Mouse (Mus musculus): Measurements from ENCODE around the gene Mycn.

Gene Mycn

DNA sequence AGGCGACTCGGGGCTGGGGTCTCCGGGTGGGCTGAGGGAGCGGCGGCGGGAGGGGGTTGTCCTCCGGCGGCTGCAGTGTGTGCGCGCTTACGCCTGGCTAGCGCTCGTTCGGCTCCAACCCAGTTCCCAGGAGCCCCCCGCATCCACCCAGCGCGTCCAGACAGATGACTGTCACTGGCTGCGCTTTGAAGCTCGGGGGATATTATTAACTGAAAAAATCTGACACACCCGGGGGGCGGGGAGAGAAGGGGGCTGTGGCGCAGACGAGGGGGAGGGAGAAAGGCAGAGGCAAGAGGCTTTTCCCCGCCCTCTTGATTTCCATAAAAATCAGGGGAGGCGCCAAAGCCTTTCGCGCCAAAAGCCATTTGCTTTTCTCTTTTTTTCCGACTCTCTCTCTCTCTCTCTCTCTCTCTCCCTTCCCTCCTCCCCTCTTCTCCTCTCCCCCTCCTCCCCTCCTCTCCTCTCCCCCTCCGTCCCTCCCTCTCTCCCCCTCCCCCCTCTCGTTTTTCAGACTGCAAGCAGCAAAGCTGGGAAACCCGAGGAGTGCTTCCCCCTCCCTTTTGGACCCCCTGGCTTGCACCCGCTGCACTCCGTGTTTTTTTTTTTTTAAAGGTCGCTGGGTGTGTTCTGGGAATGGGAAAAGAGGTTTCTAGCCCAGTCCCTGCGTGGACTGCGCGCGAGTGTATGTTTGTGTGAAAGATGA lies at the start of gene Mycn:
Mycn (minus strand) TSS at position 254 of the 703 bp plus-strand sequence.
- TF ChIP-seq GATA4 (IDR thresholded peaks at IDR 0.05; ENCODE audit: insufficient replicate concordance, low read length), result no peak

DNA sequence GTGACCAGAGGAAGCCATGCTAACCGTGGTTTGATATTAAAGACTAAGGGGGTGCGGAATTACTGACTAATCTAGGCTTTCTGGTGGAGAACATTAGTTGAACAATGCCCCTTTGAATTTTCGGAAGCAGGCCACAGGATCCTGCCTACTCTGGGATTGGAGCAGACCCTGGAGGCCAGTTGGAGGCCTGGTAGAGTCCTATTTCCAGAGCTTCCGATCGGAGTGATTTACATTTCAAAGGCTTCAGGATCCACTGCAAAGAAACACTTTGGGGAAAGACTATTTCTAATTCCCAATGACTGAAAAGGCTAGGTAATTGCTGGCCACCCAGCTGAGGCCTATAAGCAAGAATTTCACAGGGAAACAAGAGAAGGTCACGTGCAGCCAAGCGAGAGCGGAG lies 45.7 kb upstream of the Mycn start:
- TF ChIP-seq GATA4 (IDR thresholded peaks at IDR 0.05; ENCODE audit: insufficient replicate concordance, low read length), result no peak

DNA sequence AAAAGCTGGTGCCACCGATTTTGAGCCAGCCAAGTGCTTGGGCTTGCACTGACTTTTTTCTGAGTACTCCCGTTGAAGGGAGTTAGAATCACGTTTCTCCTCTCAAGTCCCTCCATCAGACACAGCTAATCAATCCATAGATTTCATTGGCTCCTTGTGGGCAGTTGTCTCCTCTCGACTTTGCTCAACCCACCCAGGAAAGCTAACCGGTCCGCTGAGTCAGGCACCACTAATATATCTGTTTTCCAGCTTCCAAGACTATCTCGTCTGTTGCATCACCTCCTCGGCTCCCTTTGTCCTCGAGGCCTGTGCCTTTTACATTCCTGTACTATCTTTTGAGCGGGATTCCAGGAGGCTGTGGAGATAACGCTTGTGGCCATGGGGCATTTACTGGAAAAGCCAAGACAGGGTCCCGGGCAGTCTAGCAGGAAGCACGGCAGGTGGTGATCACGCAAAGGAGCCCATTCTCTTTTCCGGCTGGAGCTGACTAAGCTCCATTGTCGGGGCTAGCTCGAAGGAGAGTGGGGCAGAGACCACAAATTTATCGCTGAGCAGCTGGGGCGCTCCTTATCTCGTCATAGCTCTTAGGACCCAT lies 45.0 kb upstream of the Mycn start:
- TF ChIP-seq GATA4 (IDR thresholded peaks at IDR 0.05; ENCODE audit: insufficient replicate concordance, low read length), result no peak

DNA sequence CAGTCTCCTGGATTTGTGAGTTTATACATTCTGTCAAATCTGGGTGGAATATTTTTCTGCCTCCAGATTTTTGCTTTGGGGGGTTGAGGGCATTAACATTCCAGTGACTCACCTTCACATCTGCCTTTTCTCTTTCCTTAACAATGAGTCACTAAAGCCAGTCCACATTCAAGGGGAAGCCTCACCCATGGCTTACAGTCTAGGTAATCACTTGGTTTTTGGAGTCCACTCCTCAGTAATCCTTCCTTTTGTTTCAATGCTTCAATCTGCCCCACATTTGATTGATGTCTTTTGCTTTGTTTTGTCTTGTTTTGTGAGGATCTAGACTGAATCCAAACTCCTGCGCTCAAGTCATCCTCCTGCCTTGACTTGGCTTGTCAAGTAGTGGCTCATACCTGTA lies 41.3 kb upstream of the Mycn start:
- no peak for TF ChIP-seq GATA4 (IDR thresholded peaks at IDR 0.05; ENCODE audit: insufficient replicate concordance, low read length)

GRCm38 (mm10) chr12:12975397-12975796 lies 33.7 kb upstream of the Mycn start:
- no peak for TF ChIP-seq GATA4 (IDR thresholded peaks at IDR 0.05; ENCODE audit: insufficient replicate concordance, low read length)

DNA sequence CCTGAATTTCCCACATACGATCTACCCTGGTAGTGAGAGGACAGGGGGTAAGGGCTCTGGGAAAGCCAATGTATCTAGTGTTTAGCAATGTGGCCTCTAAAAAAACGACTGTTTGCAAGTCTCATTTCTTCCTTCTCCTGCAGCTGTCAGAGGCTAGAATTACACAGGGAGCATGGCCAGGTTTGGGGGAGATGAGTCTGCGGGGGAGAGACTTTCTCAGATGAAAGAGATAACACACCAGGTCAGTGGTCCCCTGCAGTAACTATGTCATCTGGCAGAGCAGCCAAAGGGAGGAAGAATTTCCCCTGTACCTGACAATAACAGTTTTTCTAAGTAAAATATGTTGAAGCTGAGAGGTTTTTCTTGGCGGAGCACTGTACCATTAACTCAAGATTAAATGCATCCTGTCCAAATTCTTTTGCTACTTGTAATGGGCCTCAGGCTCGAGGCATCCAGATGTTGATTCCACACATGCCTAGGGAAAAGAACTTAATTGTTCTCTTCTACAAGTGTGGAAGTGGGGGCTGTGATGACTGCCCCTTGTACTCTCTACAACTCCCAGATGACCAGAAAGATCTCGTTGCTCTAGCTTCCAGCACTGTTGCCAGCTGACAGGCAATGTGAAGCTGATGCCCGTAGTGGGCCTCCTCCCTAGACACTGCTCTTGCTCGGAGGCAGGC lies 31.2 kb upstream of the Mycn start:
- no peak for TF ChIP-seq GATA4 (IDR thresholded peaks at IDR 0.05; ENCODE audit: insufficient replicate concordance, low read length)

DNA sequence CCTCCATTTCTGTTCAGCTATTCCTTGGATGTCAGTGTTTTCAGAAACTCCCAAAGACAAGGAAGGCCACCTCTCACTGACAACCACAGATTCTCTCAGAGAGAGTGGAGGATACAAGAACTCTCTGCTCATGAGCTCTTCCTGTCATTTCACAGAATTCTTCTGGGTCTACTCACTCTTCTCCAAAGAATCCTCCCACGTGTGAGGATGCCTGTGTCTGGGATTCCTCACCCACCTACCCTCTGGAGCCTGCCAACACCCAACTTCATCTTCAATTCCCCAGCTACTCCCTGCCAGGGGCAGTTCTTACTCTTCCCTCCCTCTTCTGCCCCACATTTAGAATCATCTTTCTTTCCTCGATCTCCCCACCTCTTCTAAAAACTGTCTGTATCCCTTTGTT lies 26.2 kb upstream of the Mycn start:
- TF ChIP-seq GATA4 (IDR thresholded peaks at IDR 0.05; ENCODE audit: insufficient replicate concordance, low read length), result no peak

DNA sequence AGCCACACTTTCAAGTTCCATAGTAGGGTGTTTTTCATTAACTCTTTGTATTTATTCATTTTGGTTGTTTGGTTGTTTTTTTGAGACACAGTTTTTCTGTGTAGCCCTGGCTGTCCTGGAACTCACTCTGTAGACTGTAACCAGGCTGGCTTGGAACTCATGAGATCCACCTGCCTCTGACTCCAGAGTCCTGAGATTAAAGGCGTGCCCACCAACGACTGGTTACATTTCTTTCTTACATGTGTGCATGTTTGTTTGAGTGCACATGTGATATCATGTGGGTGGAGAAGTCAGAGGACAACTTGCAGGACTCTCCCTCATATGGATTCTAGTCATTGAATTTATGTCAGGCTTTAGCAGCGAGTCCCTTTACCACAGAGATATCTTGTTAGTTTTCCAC lies 23.1 kb upstream of the Mycn start:
- TF ChIP-seq GATA4 (IDR thresholded peaks at IDR 0.05; ENCODE audit: insufficient replicate concordance, low read length), result no peak

DNA sequence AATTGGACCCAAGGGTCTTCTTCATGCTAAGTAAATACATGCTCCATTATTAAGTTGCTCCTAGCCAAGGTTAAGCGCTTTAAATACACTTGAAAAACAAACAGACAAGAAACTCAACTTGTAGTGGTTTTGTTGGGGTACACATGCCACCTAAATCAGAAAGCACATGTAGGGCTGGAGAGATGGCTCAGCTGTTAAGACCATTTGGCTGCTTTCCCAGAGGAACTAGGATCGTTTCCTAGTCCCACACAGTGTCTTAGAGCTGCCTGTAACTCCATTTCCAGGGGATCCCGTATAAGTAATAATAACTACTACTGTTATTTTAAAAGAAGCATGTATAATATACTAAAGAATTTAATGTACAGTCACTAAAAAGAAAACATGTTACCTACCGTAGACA lies 5.9 kb upstream of the Mycn start:
- no peak for TF ChIP-seq GATA4 (IDR thresholded peaks at IDR 0.05; ENCODE audit: insufficient replicate concordance, low read length)

- TF ChIP-seq GATA4 (IDR thresholded peaks at IDR 0.05; ENCODE audit: insufficient replicate concordance, low read length), result no peak
Measured at GRCm38 (mm10) chr12:12943288-12943687, 1.6 kb upstream of the Mycn start.

GRCm38 (mm10) chr12:12942364-12943050 lies 793 bp upstream of the Mycn start:
- TF ChIP-seq GATA4 (IDR thresholded peaks at IDR 0.05; ENCODE audit: insufficient replicate concordance, low read length), result no peak

GRCm38 (mm10) chr12:12941129-12941504 lies 597 bp downstream of the Mycn start:
- no peak for TF ChIP-seq GATA4 (IDR thresholded peaks at IDR 0.05; ENCODE audit: insufficient replicate concordance, low read length)

GRCm38 (mm10) chr12:12940466-12941128 lies 1.1 kb downstream of the Mycn start:
- no peak for TF ChIP-seq GATA4 (IDR thresholded peaks at IDR 0.05; ENCODE audit: insufficient replicate concordance, low read length)

DNA sequence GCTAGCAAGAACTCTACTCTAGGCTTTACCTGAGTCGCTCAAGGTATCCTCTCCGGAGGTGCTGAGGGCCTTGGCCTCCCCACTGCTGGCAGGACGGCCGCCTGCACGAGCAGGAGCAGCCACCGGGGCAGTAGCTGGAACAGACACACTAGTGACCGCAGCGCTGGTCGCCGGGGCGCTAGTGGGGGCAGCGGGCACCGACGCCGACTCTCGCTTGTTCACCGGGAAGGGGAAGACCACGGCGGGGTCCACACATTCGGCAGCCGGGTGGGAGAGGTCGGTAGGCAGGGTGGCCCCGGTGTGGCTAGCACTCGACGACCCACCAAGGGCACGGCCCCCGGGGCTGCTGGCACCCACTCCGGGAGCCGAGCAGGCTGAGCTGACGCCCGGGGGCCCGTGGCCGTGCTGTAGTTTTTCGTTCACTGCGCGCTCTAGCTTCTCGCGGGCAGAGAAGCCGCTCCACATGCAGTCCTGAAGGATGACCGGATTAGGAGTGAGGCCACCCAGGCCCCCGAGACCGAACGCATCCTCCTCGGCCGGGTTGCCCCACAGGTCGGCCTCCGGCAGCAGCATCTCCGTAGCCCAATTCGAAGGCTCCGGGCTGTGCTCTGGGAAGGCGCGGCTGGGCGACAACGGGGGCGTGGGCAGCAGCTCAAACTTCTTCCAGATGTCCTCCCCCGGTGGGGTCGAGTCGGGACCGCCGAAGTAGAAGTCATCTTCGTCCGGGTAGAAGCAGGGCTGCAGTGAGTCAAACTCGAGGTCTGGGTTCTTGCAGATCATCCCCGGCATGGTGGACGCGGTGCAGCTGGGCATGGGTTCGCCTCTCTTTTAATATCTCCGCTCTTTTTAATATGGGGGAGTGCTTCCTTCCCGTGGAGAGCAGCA lies 1.9 kb downstream of the Mycn start:
- no peak for TF ChIP-seq GATA4 (IDR thresholded peaks at IDR 0.05; ENCODE audit: insufficient replicate concordance, low read length)

All from liver, adult (tissue).